Mouse (Mus musculus) skeletal muscle tissue, adult 2 months (tissue): ENCODE data around the gene Arid3b.

Experiments
- DNase-seq: peaks from one replicate; pipeline ENCODE4 v3.0.0-alpha.2; 2012; ENCODE audit warnings: low read depth, low spot score

Gene Arid3b

DNA sequence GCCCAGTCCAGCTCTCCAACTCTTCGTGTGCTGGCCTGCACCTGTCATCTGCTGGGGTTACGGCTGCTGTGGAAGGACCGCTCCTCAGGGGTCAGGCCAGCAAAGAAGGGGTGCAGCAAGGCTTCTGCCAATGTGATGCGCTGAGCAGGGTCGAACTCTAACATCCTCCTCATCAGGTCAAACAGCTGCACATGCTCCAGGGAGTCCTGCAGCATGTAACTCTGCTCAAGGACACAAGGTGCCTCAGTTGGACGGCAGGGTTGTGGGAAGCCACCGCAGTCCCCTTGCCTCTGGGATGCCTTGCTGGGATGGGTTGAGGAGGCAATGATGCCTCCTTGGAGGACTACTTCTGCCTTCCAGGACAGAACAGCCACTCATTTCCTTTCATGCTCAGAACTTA lies 85.7 kb downstream of the Arid3b start:
- DNase-seq: no peak

DNA sequence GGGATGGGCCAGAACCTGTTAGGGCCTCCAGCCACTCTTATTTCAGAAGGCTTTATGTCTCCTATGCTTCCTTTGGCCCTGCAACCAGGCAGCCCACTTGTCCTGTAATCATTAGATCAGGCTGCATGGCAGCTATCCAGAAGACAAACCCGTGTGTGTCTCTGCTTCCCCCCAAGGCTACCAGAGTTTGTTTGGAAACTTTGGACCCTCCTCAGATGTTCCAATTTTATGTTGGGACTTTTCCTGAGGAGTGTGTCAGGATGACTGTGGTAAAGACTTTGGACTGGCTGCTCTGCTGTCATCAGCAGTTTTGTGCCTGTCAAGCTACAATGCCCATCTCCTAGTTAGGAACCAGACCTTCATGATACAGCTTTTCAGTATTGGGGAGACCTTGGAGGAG lies 87.8 kb downstream of the Arid3b start:
- DNase-seq: no peak

DNA sequence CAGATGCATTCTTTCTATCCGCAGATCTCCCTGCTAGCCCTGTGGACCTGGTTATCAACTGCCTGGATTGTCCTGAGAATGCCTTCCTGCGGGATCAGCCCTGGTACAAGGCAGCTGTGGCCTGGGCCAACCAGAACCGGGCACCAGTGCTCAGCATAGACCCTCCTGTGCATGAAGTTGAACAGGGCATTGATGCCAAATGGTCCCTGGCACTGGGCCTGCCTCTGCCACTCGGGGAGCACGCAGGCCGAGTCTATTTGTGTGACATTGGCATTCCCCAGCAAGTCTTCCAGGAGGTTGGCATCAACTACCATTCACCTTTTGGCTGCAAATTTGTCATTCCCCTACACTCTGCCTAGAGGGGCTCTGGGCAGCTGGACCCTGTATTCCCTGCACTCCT lies 88.5 kb downstream of the Arid3b start:
- no peak for DNase-seq

DNA sequence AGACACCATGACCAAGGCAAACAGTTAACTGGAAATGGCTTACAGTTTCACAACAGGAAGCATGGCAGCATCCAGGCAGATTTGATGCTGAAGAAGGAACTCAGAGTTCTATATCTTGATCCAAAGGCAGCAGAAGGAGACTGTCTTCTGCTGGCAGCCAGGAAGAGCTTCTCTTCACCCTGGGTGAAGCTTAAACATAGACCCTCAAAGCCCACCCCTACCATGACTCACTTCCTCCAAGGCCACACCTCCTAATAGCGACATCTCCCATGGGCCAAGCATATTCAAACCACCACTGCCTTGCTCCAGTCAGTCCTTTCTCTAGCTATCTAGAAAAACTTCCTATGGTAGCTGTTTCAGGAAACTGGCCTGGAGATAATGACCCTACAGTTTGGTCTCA lies 89.5 kb downstream of the Arid3b start:
- no peak for DNase-seq

DNA sequence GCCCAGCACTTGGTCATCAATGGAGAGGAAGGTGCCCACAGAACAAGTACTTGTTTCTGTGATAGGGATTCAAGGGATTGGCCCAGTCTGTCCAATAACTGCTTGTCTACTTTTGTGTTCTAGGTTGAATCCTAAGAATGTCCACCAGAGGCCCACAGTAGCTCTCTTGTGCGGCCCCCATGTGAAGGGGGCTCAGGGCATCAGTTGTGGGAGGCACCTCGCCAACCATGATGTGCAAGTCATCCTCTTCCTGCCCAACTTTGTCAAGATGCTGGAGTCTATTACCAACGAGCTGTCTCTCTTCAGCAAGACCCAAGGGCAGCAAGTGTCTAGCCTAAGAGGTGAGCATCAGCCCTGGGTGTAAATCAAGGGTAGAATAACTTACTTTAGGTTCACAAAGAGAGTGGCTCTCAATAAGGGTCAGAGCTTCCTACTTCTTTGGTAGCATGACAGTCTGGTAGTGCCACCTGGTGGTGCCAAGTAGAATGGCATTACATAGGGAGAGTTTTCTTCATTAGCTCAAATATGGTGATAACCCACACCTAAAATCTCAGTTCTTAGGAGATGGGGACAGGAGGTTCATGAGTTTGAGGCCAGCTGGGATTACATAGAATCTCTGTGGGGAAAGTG lies 92.0 kb downstream of the Arid3b start:
- peak; percentile 57 for DNase-seq
